Mouse (Mus musculus): ENCODE results near the gene Sirpb1a. TPM values are rescaled to one million over a fixed set of nuclear protein-coding genes. Genes with fewer than 3 reads are reported as not detected.
A peak's percentile ranks its signal among the peaks of the same experiment; 100 is the strongest.
"Not testable (repeated sequence)": the region's sequence is repeated elsewhere in the genome, so short reads cannot be mapped to it uniquely, and the experiment has no call there.

Gene Sirpb1a
- polyA plus RNA-seq (2015; fragmentation: Nextera tagmentation; extraction: Ambion mirVana) = 0.12 TPM in 1 of 2 replicates, not detected in the other

GRCm38 (mm10) chr3:15426447-15426846, at the start of gene Sirpb1a:
TSS of gene Sirpb1a (minus strand) at chr3:15426520.
- H3K36me3 ChIP-seq (replicated peaks); H3K27ac ChIP-seq (replicated peaks); H3K4me3 ChIP-seq (replicated peaks); H3K9ac ChIP-seq; H3K27me3 ChIP-seq; H3K4me1 ChIP-seq (replicated peaks); H3K4me2 ChIP-seq; ATAC-seq (ENCODE audit: insufficient read depth); H3K9me3 ChIP-seq (replicated peaks): not testable (repeated sequence)
- 74% methylated on average over 1 of the region's 1 CpGs for WGBS (ENCODE audit: insufficient replicate concordance)

GRCm38 (mm10) chr3:15474831-15475230, 48.5 kb upstream of the Sirpb1a start:
- H3K9ac ChIP-seq; H3K9me3 ChIP-seq (replicated peaks); H3K27me3 ChIP-seq; H3K36me3 ChIP-seq (replicated peaks); H3K4me1 ChIP-seq (replicated peaks); H3K4me2 ChIP-seq; ATAC-seq (ENCODE audit: insufficient read depth); H3K27ac ChIP-seq (replicated peaks); H3K4me3 ChIP-seq (replicated peaks): not testable (repeated sequence)
- WGBS (ENCODE audit: insufficient replicate concordance) = 38% methylated on average over 2 of the region's 2 CpGs

- H3K36me3 ChIP-seq (replicated peaks); H3K4me2 ChIP-seq; H3K9ac ChIP-seq; H3K4me3 ChIP-seq (replicated peaks); H3K4me1 ChIP-seq (replicated peaks); H3K27me3 ChIP-seq; H3K9me3 ChIP-seq (replicated peaks); H3K27ac ChIP-seq (replicated peaks); ATAC-seq (ENCODE audit: insufficient read depth): not testable (repeated sequence)
- 58% methylated on average over 1 of the region's 3 CpGs for WGBS (ENCODE audit: insufficient replicate concordance)
Observed at GRCm38 (mm10) chr3:15470158-15470557, 43.8 kb upstream of the Sirpb1a start.

- not testable (repeated sequence) for H3K4me3 ChIP-seq (replicated peaks); H3K27me3 ChIP-seq; H3K4me1 ChIP-seq (replicated peaks); ATAC-seq (ENCODE audit: insufficient read depth); H3K27ac ChIP-seq (replicated peaks); H3K36me3 ChIP-seq (replicated peaks); H3K9ac ChIP-seq; H3K4me2 ChIP-seq; H3K9me3 ChIP-seq (replicated peaks)
- 48% methylated on average over 1 of the region's 1 CpGs for WGBS (ENCODE audit: insufficient replicate concordance)
Observed at GRCm38 (mm10) chr3:15443936-15444335, 17.6 kb upstream of the Sirpb1a start.

- not testable (repeated sequence) for H3K36me3 ChIP-seq (replicated peaks); H3K4me2 ChIP-seq; H3K4me3 ChIP-seq (replicated peaks); H3K9me3 ChIP-seq (replicated peaks); H3K4me1 ChIP-seq (replicated peaks); H3K27me3 ChIP-seq; H3K27ac ChIP-seq (replicated peaks); H3K9ac ChIP-seq; ATAC-seq (ENCODE audit: insufficient read depth)
- WGBS (ENCODE audit: insufficient replicate concordance) = 33% methylated on average over 1 of the region's 1 CpGs
Observed at GRCm38 (mm10) chr3:15439844-15440243, 13.5 kb upstream of the Sirpb1a start.

GRCm38 (mm10) chr3:15427917-15428316, 1.6 kb upstream of the Sirpb1a start:
- H3K9me3 ChIP-seq (replicated peaks) = no peaks in the 10 kb centered on the region
- no peak overlapping the region for H3K4me2 ChIP-seq
- H3K4me3 ChIP-seq (replicated peaks) = no peak overlapping the region
- H3K9ac ChIP-seq = no peak overlapping the region
- H3K4me1 ChIP-seq (replicated peaks) = no peaks in the 10 kb centered on the region
- no peak for ATAC-seq (ENCODE audit: insufficient read depth)
- H3K27ac ChIP-seq (replicated peaks) = no peak overlapping the region
- H3K36me3 ChIP-seq (replicated peaks) = no peaks in the 10 kb centered on the region
- H3K27me3 ChIP-seq = no peaks in the 10 kb centered on the region
- WGBS (ENCODE audit: insufficient replicate concordance) = 34% methylated on average over 1 of the region's 1 CpGs

- 47% methylated on average over 3 of the region's 3 CpGs for WGBS (ENCODE audit: insufficient replicate concordance)
- H3K4me2 ChIP-seq; ATAC-seq (ENCODE audit: insufficient read depth); H3K4me3 ChIP-seq (replicated peaks); H3K4me1 ChIP-seq (replicated peaks); H3K9ac ChIP-seq; H3K9me3 ChIP-seq (replicated peaks); H3K27ac ChIP-seq (replicated peaks); H3K36me3 ChIP-seq (replicated peaks); H3K27me3 ChIP-seq: not testable (repeated sequence)
Observed at GRCm38 (mm10) chr3:15355690-15356089, 70.6 kb downstream of the Sirpb1a start.

GRCm38 (mm10) chr3:15350318-15350717, 76.0 kb downstream of the Sirpb1a start:
- H3K9ac ChIP-seq; H3K36me3 ChIP-seq (replicated peaks); ATAC-seq (ENCODE audit: insufficient read depth); H3K9me3 ChIP-seq (replicated peaks); H3K27ac ChIP-seq (replicated peaks); H3K27me3 ChIP-seq; H3K4me1 ChIP-seq (replicated peaks); H3K4me2 ChIP-seq; H3K4me3 ChIP-seq (replicated peaks): not testable (repeated sequence)
- 68% methylated on average over 1 of the region's 2 CpGs for WGBS (ENCODE audit: insufficient replicate concordance)

GRCm38 (mm10) chr3:15345606-15346005, 80.7 kb downstream of the Sirpb1a start:
- H3K4me3 ChIP-seq (replicated peaks); ATAC-seq (ENCODE audit: insufficient read depth); H3K4me1 ChIP-seq (replicated peaks); H3K4me2 ChIP-seq; H3K9ac ChIP-seq; H3K27ac ChIP-seq (replicated peaks); H3K36me3 ChIP-seq (replicated peaks); H3K27me3 ChIP-seq; H3K9me3 ChIP-seq (replicated peaks): not testable (repeated sequence)
- WGBS (ENCODE audit: insufficient replicate concordance) = 50% methylated on average over 3 of the region's 3 CpGs

GRCm38 (mm10) chr3:15340287-15340686, 86.0 kb downstream of the Sirpb1a start:
- no peak for ATAC-seq (ENCODE audit: insufficient read depth)
- Histone ChIP-seq H3K9ac (no peak overlapping the region), H3K4me2 (no peak overlapping the region), H3K27me3 (no peaks in the 10 kb centered on the region), H3K4me1 (replicated peaks) (no peaks in the 10 kb centered on the region), H3K4me3 (replicated peaks) (no peak overlapping the region), H3K9me3 (replicated peaks) (no peaks in the 10 kb centered on the region), H3K27ac (replicated peaks) (no peak overlapping the region), H3K36me3 (replicated peaks) (no peaks in the 10 kb centered on the region)
- 28% methylated on average over 1 of the region's 1 CpGs for WGBS (ENCODE audit: insufficient replicate concordance)

GRCm38 (mm10) chr3:15334182-15334581, 92.1 kb downstream of the Sirpb1a start:
- H3K4me3 ChIP-seq (replicated peaks) = no peak overlapping the region
- no peak for ATAC-seq (ENCODE audit: insufficient read depth)
- H3K4me1 ChIP-seq (replicated peaks) = no peaks in the 10 kb centered on the region
- no peaks in the 10 kb centered on the region for H3K27me3 ChIP-seq
- 47% methylated on average over 2 of the region's 2 CpGs for WGBS (ENCODE audit: insufficient replicate concordance)
- no peak overlapping the region for H3K4me2 ChIP-seq
- no peak overlapping the region for H3K9ac ChIP-seq
- no peaks in the 10 kb centered on the region for H3K36me3 ChIP-seq (replicated peaks)
- no peaks in the 10 kb centered on the region for H3K9me3 ChIP-seq (replicated peaks)
- H3K27ac ChIP-seq (replicated peaks) = no peak overlapping the region

GRCm38 (mm10) chr3:15332063-15332462, 94.3 kb downstream of the Sirpb1a start, which contains the start of gene Gm9733:
TSS of gene Gm9733 (minus strand) at chr3:15332302.
- no peaks in the 10 kb centered on the region for H3K27me3 ChIP-seq
- no peak within 1 kb of the TSS for H3K4me3 ChIP-seq (replicated peaks)
- 63% methylated on average over 3 of the region's 3 CpGs for WGBS (ENCODE audit: insufficient replicate concordance)
- ATAC-seq (ENCODE audit: insufficient read depth) = peak; percentile 62; the same call in 1 of the 2 replicates
- H3K4me1 ChIP-seq (replicated peaks) = no peaks in the 10 kb centered on the region
- H3K9me3 ChIP-seq (replicated peaks) = no peaks in the 10 kb centered on the region
- no peak within 1 kb of the TSS for H3K9ac ChIP-seq
- no peak within 1 kb of the TSS for H3K4me2 ChIP-seq
- no peak within 1 kb of the TSS for H3K27ac ChIP-seq (replicated peaks)
- no peaks in the 10 kb centered on the region for H3K36me3 ChIP-seq (replicated peaks)
